Mouse (Mus musculus): ENCODE data around the gene Olfr282.

The Olfr282 gene

DNA sequence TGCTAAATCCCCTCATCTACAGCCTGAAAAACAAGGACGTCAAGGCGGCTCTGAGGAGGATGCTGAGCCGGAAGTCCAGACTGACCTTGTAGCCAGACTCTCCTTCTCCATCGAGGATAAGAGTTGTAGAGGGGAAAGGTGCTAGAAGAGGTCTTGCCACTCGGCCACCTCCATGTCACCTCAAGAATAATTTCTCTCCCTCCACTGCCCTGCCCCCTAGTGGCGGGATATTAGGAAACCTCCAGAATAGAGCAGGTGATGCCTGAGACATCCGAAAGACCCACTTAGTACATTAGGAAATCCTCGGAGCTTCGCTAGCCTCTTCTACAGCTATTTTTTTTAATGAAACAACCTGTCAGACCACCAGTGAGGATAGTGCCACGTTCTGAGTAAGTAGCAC, 44.4 kb downstream of the Olfr282 start:
- DNase-seq (ENCODE audit: low read depth): peak; percentile 50

DNA sequence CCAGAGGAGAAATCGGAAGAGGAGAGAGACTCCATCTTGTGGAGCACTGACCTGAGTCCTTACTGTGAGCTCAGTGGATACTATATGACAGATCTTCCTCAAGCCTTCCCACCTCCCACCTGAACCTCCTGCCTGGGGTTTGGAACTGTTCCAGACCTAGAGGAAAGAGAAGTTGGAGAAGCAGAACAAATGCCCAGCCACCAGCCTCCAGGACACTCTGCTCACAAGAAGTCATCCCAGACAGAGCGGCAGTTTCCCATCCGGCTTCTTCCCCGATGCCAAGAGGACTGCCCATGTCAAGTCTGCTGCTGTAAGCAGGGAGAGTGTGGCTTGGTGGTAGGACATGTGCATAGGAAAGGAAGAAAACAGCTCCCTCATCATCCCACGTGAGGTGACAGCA, 45.3 kb downstream of the Olfr282 start:
- DNase-seq (ENCODE audit: low read depth): no peak

DNA sequence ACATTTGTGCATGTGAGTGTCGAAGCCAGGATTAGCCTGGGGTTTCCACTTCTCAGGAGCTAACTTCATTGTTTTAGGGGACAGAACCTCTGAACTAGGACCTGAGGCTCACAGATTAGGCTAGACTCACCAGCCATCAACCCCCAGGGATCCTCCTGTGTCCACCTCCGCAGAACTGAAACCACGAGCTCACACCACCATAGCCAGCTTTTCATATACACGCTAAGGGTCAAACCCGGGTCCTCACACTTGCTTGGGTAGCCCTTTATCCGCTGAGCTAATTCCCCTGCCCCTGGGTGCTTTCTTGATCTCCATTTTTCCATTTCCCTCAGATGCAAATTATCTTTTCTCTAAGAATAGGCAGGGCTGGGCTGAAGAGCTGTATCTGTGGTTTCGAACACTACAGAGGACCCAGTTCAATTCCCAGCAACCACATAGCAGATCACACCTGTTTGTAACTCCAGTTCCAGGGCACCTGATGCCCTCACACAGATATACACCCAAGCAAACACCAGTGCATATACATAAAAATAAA, 48.6 kb downstream of the Olfr282 start:
- no peak for DNase-seq (ENCODE audit: low read depth)

DNA sequence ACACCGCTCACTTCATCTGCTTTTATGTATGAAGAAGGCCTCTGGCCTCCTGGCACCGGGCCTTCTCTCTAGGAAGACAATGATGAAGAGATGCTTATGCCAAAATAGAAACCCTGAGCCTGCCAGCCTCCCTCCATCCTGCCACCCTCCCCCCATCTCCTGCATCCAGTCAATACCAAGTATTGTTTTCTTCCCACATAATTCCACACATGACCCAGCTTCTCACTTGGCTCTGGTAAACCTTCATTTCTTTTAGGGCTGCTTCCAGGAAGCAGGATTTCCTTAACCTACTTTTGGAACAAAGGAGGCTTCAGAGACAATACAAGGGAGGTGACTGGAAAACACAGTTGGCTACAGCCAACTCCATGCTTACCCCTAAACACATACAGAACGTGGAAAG, 51.7 kb downstream of the Olfr282 start, which contains the start of gene Lalba:
Gene Lalba, minus strand, starts transcription at position 21 of the 400 bp plus-strand sequence.
- DNase-seq (ENCODE audit: low read depth): no peak

DNA sequence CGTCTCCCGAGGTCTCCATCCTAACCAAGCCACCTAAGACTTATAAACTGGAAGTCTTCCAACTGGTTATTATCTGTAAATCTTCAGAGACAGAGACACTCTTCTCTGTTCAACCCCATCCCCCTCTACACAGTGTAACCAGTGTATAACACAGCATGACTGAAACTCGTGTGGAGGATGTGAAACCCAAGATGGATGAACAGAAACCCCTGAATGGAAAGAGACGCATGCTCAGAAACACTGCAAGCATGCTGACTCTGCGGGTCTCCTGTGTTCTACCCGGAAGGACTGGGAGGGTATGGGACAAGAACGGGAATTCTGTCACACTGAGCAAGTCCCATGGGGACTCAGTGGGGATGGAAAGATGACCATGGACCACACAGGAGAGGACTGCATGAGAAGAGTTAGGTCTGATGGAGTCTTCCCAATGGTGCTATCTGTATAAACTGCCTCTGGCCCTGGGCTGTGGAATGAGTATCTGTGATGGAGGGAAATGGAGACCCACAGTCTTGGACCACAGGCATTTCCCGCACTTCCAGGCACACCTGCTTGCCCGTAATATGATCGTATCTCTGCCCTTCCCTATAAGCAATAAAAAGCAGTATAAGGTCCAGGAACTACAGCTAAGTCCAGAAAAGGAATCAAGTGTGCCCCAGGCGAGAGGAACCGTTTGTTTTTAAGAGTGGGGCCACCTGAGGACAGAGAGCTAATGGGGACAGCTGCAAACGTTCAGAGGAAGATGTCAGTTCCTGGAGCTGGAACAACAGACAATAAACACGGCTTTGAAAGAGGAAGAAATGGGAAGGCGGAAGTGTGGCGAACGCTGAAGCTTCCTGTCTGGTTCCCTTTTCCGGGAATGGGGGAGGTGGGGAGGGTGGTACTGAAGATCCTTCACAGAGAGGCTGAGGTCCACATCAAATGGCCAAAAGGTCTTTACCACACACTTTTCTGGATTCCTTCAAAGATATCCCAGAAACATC, 53.2 kb downstream of the Olfr282 start:
- DNase-seq (ENCODE audit: low read depth): no peak

DNA sequence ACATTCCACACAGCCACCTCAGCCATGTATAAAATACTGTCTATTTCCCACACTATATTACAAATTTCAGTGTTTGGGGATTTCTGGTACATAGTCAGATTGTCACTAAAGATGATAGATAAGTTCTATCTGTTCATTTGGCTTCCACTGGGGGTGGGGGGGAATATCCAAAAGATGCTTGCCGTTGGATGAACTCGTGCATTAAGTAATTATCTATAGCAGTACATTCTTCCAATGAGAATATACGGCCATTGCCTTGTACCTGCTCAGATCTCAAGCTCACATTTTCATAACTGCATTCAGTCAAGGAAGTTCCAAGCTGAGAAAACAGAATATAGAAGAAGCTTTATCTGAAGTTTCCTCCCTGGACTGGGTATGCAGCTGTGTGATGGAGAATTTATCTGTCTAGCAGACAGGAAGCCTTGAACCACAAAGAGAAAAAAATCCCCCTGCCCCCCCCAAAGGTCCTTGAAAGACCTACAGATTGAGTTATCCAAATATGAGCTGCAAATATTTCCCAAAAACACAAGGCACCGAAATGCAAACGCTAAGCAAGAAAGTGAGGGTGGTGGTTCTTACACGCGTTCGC, 55.5 kb downstream of the Olfr282 start:
- DNase-seq (ENCODE audit: low read depth): no peak
